Mouse (Mus musculus): ENCODE results near the gene Ddx28.

DNA sequence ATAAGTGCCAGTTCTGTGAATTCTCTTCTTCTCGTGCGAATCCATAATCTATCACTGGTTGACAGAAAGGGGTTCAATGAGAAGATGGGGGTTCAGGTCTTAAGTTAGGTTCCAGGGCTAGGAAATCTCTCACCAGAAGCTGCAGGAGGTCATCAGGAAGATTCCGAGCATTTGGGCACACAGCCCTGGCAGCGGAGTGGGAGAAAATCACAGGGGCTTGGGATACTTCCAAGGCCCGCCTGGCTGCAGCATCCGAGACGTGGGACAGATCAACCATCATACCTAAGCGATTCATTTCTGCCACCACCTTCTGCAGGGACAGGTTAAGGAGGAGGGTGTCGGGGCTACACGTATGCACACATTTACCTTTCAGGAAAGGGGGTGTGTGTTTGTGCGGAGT lies 23.1 kb downstream of the Ddx28 start:
- TF ChIP-seq CTCF (IDR thresholded peaks at IDR 0.05; ENCODE audit: control insufficient read depth, insufficient read depth, insufficient read length) = no peak
- no peak for TF ChIP-seq MYOG (IDR thresholded peaks at IDR 0.05; ENCODE audit: control insufficient read depth, extremely low read depth, insufficient read length)
- TF ChIP-seq FOSL1 (IDR thresholded peaks at IDR 0.05; ENCODE audit: insufficient read depth, low read length, poor library complexity, severe bottlenecking) = no peak
- TF ChIP-seq MYOD1 (IDR thresholded peaks at IDR 0.05; ENCODE audit: control insufficient read depth, insufficient read length, low read depth) = no peak
- TF ChIP-seq USF1 (IDR thresholded peaks at IDR 0.05; ENCODE audit: low read depth) = no peak
- TF ChIP-seq MAX (IDR thresholded peaks at IDR 0.05) = no peak
- no peak for TF ChIP-seq CEBPB (IDR thresholded peaks at IDR 0.05; ENCODE audit: low read depth)

Data from C2C12 (cell line).